In genomic region chr5:72647418-72647907, GRCm38 (mm10) we compare ENCODE assay signal across 7 mouse cellular contexts. TPM values are rescaled to one million over a fixed set of nuclear protein-coding genes. Genes with fewer than 3 reads are reported as not detected.
DNase-seq lines count a peak whose midpoint lies in the region; ATAC-seq and TF ChIP-seq lines count a peak whose summit lies in the region.

Gene Nipal1, plus strand, starts transcription at chr5:72647795.

- TF ChIP-seq POLR2A in liver, adult 2 months (IDR thresholded peaks at IDR 0.05; ENCODE audit: extremely low read depth, insufficient read depth, low read length): 0 out of 2 replicates have a peak, but pooled peaks have one; percentile 36

- peak; percentile 69 for DNase-seq in ES-CJ7 (ENCODE audit: low read depth, low spot score)
- peak; percentile 81 for DNase-seq in adrenal gland, postnatal 14 days
- peak; percentile 46 for DNase-seq in hindbrain, embryonic 14.5 days (ENCODE audit: low spot score)
- DNase-seq in liver, adult 2 months (ENCODE audit: extremely low read depth, low read depth, low spot score): peak; percentile 53
- DNase-seq in spleen, postnatal 36 days (ENCODE audit: low spot score in 2 of 2): peak; percentile 62 to 67

- peaks cover 54% of the 10 kb centered on the region for H3K27me3 ChIP-seq in forebrain, embryonic 13.5 days
- H3K27me3 ChIP-seq in hindbrain, embryonic 14.5 days (ENCODE audit: control insufficient read depth, insufficient read depth, low read length): peaks cover 24% of the 10 kb centered on the region
- H3K27me3 ChIP-seq in liver, adult 2 months (ENCODE audit: control insufficient read depth, insufficient read depth, low read length): no peaks in the 10 kb centered on the region

- under 1% methylated on average over 25 of the region's 25 CpGs for WGBS in forebrain, embryonic 13.5 days
- WGBS in hindbrain, embryonic 14.5 days: under 1% methylated on average over 25 of the region's 25 CpGs
- WGBS in liver, adult 2 months: 1% methylated on average over 25 of the region's 25 CpGs

- peak within 1 kb of the TSS; percentile 56; the same call in 1 of the 2 replicates for H3K9ac ChIP-seq in forebrain, embryonic 13.5 days
- H3K9ac ChIP-seq in hindbrain, embryonic 14.5 days: peak within 1 kb of the TSS; percentile 25; the same call in 1 of the 2 replicates
- H3K9ac ChIP-seq in liver, adult 2 months (ENCODE audit: low read depth, low read length): peak within 1 kb of the TSS; percentile 70

- ATAC-seq in forebrain, embryonic 13.5 days: peak; percentile 96
- ATAC-seq in hindbrain, embryonic 14.5 days (ENCODE audit: low FRiP score): peak; percentile 93
- peak; percentile 86 for ATAC-seq in monocyte, adult 5-6 weeks (replicated peaks; ENCODE audit: insufficient number of reproducible peaks, low FRiP score, low TSS enrichment, poor library complexity, severe bottlenecking)

- peak within 1 kb of the TSS; percentile 52 for H3K4me3 ChIP-seq in forebrain, embryonic 13.5 days
- H3K4me3 ChIP-seq in hindbrain, embryonic 14.5 days (replicated peaks; ENCODE audit: low read length): peak within 1 kb of the TSS; percentile 39
- peak within 1 kb of the TSS; percentile 69 for H3K4me3 ChIP-seq in liver, adult 2 months (ENCODE audit: insufficient read depth, low read depth, low read length)

- H3K4me2 ChIP-seq in forebrain, embryonic 13.5 days: peak within 1 kb of the TSS; percentile 89
- peak within 1 kb of the TSS; percentile 78 for H3K4me2 ChIP-seq in hindbrain, embryonic 14.5 days (replicated peaks)

- H3K27ac ChIP-seq in forebrain, embryonic 13.5 days: no peak within 1 kb of the TSS
- no peak within 1 kb of the TSS for H3K27ac ChIP-seq in hindbrain, embryonic 14.5 days
- no peak within 1 kb of the TSS; the same call in 1 of the 2 replicates for H3K27ac ChIP-seq in liver, adult 2 months (replicated peaks; ENCODE audit: insufficient read depth, low read depth, low read length)

- TF ChIP-seq CTCF in liver, adult 2 months (IDR thresholded peaks at IDR 0.05; ENCODE audit: low read depth, low read length): peak; percentile 33

- H3K9me3 ChIP-seq in forebrain, embryonic 13.5 days (replicated peaks): no peaks in the 10 kb centered on the region
- H3K9me3 ChIP-seq in hindbrain, embryonic 14.5 days (ENCODE audit: control insufficient read depth, low read length): no peaks in the 10 kb centered on the region

- H3K36me3 ChIP-seq in forebrain, embryonic 13.5 days (ENCODE audit: poor library complexity, severe bottlenecking): no peaks in the 10 kb centered on the region
- no peaks in the 10 kb centered on the region for H3K36me3 ChIP-seq in hindbrain, embryonic 14.5 days (replicated peaks; ENCODE audit: control insufficient read depth, insufficient read depth)
- H3K36me3 ChIP-seq in liver, adult 2 months (ENCODE audit: control insufficient read depth, insufficient read depth, low read length): no peaks in the 10 kb centered on the region

- no peaks in the 10 kb centered on the region for H3K79me2 ChIP-seq in liver, adult 2 months (ENCODE audit: control insufficient read depth, insufficient read depth, low read length)

- H3K4me1 ChIP-seq in forebrain, embryonic 13.5 days: peaks cover 11% of the 10 kb centered on the region; the same call in 1 of the 2 replicates
- no peaks in the 10 kb centered on the region for H3K4me1 ChIP-seq in hindbrain, embryonic 14.5 days (replicated peaks; ENCODE audit: control insufficient read depth, insufficient read depth, low read length)
- H3K4me1 ChIP-seq in liver, adult 2 months (ENCODE audit: control insufficient read depth, insufficient read depth, low read length): peaks cover 7% of the 10 kb centered on the region

RNA-seq across cellular contexts. Expression of gene Nipal1, which starts in this region (rescaled TPM):
- 2.4 and 2.5 TPM in 2 replicates for total RNA-seq in adrenal gland, postnatal 14 days (2021)
- polyA plus RNA-seq in forebrain, embryonic 13.5 days (2015; fragmentation: Nextera tagmentation; extraction: Ambion mirVana): 0.36 and 1.4 TPM in 2 replicates
- polyA plus RNA-seq in hindbrain, embryonic 14.5 days (2014; fragmentation: Nextera tagmentation; extraction: Ambion mirVana): 0.76 and 0.93 TPM in 2 replicates
- total RNA-seq in liver, adult 2 months (2014; rRNA removed): 22.1 and 36.8 TPM in 2 replicates
- 3.0 and 5.2 TPM in 2 replicates for polyA plus RNA-seq in liver, adult 2 months (2012; rRNA removed)
- total RNA-seq in monocyte, adult 5-6 weeks (2017): 0.96 to 4.8 TPM (median 1.4 TPM) in 3 replicates

Comparison
In these comparisons a context has a peak if more than half of its experiments do, and no peak if none do; other contexts are left out.
1. Peak in DNase-seq, ATAC-seq, H3K4me3 ChIP-seq, H3K9ac ChIP-seq and H3K4me2 ChIP-seq in hindbrain, embryonic 14.5 days; RNA of the gene not detected or under 1 TPM.